Mouse (Mus musculus) liver, embryonic 16.5 days (tissue): Measurements from ENCODE around the gene Pxmp2. TPM values are rescaled to one million over a fixed set of nuclear protein-coding genes. Genes with fewer than 3 reads are reported as not detected.

Source experiments
- ATAC-seq: fragments of 200-750 bp; cut with Nextera tagmentation; 2 replicates; pipeline ENCODE4 v1.8.0; 2017; ENCODE audit warnings: low read depth, mild to moderate bottlenecking, moderate number of reproducible peaks, moderate library complexity
- H3K27ac ChIP-seq: fragments of 300-500 bp; sonication (generic); 2 replicates; pipeline ENCODE4 v1.5.1; 2014; ENCODE audit warnings: mild to moderate bottlenecking, low read length
- H3K27me3 ChIP-seq: fragments of 300-500 bp; sonication (generic); 2 replicates; pipeline ENCODE4 v1.6.1; 2014; ENCODE audit warnings: low read depth, low read length, mixed read lengths; ENCODE audit not compliant: control insufficient read depth, insufficient read depth
- H3K36me3 ChIP-seq: fragments of 300-500 bp; sonication (generic); 2 replicates; pipeline ENCODE4 v1.6.1; 2014; ENCODE audit warnings: mild to moderate bottlenecking; ENCODE audit not compliant: control insufficient read depth, insufficient read depth
- H3K4me1 ChIP-seq: fragments of 300-500 bp; sonication (generic); 2 replicates; pipeline ENCODE4 v1.6.1; 2014; ENCODE audit warnings: low read depth, low read length, mixed read lengths; ENCODE audit not compliant: control insufficient read depth
- H3K4me2 ChIP-seq: fragments of 300-500 bp; sonication (generic); 2 replicates; pipeline ENCODE4 v1.6.1; 2014; ENCODE audit warnings: low read depth, low read length, mixed read lengths
- H3K4me3 ChIP-seq: fragments of 300-500 bp; sonication (generic); 2 replicates; pipeline ENCODE4 v1.5.1; 2014; ENCODE audit warnings: low read depth, mild to moderate bottlenecking, low read length
- H3K9ac ChIP-seq: fragments of 300-500 bp; sonication (generic); 2 replicates; pipeline ENCODE4 v1.6.1; 2014; ENCODE audit warnings: low read depth, low read length
- H3K9me3 ChIP-seq: fragments of 300-500 bp; sonication (generic); replicated peaks from 2 replicates; pipeline ENCODE4 v1.6.1; 2016; ENCODE audit warnings: low read length; ENCODE audit not compliant: control insufficient read depth
- WGBS: fragments of 180-500 bp; shearing (Covaris S2); extraction: QIAGEN DNeasy Blood & Tissue Kit; methylation state at CpG from one replicate; pipeline ENCODE4 v1.1.7; 2014; ENCODE audit not compliant: insufficient replicate concordance; 5-methylcytosine and 5-hydroxymethylcytosine counted together
- polyA plus RNA-seq: library from polyadenylated mRNA; unstranded; fragments of >200 nt; fragmentation: Nextera tagmentation; extraction: Ambion mirVana; gene quantifications from 2 replicates; pipeline ENCODE4 v1.2.1, GENCODE M21; 2015

Gene Pxmp2
- polyA plus RNA-seq, 1 experiment from 2014 or later = 55.6 TPM

DNA sequence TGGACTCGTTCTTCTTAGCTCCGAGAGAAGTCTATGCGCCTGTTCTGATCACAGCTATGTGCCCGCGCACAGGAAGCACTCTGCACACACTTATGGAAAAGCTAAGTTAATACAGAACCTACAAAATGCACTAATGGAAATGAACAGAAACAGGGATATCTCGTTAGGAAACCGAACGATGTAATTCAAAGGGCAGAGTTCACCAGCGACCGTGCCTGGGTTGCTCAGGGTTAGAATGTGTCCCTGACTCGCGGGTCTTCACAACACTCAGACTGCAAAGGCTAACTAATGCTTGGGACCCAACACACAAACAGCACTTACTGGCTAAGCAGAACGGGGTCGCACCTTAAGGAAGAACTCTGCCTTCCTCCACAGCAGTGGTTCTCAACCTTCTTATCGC lies 830 bp downstream of the Pxmp2 start:
- peak overlapping the region; percentile 82 for H3K4me3 ChIP-seq
- under 1% methylated on average over 15 of the region's 15 CpGs for WGBS
- H3K4me1 ChIP-seq = peaks cover 24% of the 10 kb centered on the region
- no peaks in the 10 kb centered on the region for H3K27me3 ChIP-seq
- H3K4me2 ChIP-seq = peak overlapping the region; percentile 98
- H3K9me3 ChIP-seq = no peaks in the 10 kb centered on the region
- ATAC-seq = no peak
- peak overlapping the region; percentile 81 for H3K27ac ChIP-seq
- peaks cover 4% of the 10 kb centered on the region; the same call in 1 of the 2 replicates for H3K36me3 ChIP-seq
- H3K9ac ChIP-seq = peak overlapping the region; percentile 83

GRCm38 (mm10) chr5:110284536-110284935 lies 1.4 kb downstream of the Pxmp2 start:
- H3K36me3 ChIP-seq = no peaks in the 10 kb centered on the region; the same call in 1 of the 2 replicates
- H3K4me1 ChIP-seq = peaks cover 24% of the 10 kb centered on the region
- 2% methylated on average over 4 of the region's 4 CpGs for WGBS
- H3K9ac ChIP-seq = peak overlapping the region; percentile 83
- no peak for ATAC-seq
- H3K4me2 ChIP-seq = peak overlapping the region; percentile 98
- peak overlapping the region; percentile 82 for H3K4me3 ChIP-seq
- H3K27me3 ChIP-seq = no peaks in the 10 kb centered on the region
- H3K27ac ChIP-seq = peak overlapping the region; percentile 81
- no peaks in the 10 kb centered on the region for H3K9me3 ChIP-seq

GRCm38 (mm10) chr5:110281984-110282383 lies 4.0 kb downstream of the Pxmp2 start:
- no peak for ATAC-seq
- Histone ChIP-seq H3K4me3 (no peak overlapping the region), H3K27ac (no peak overlapping the region), H3K4me2 (no peak overlapping the region), H3K9ac (no peak overlapping the region), H3K36me3 (0 out of 2 replicates have a peak, but pooled peaks cover 4% of the 10 kb centered on the region), H3K4me1 (peaks cover 17% of the 10 kb centered on the region), H3K27me3 (no peaks in the 10 kb centered on the region), H3K9me3 (no peaks in the 10 kb centered on the region)
- WGBS = 71% methylated on average over 2 of the region's 2 CpGs

DNA sequence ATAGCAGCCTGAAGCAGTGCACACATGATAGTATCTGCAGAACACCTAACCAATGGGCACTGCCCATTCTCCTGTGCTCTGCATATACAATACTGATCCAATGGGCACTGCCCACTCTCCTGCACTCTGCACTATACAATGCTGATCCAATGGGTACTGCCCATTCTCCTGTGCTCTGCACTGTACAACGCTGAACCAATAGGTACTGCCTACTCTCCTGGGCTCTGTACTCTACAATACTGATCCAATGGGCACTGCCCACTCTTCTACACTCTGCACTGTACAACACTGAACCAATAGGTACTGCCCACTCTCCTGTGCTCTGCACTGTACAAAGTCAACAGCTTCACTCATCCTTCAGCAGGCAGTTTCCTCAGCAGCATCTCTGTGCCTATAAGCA lies 9.1 kb downstream of the Pxmp2 start:
- 78% methylated on average over 1 of the region's 1 CpGs for WGBS
- ATAC-seq = peak; percentile 18; the same call in 1 of the 2 replicates

DNA sequence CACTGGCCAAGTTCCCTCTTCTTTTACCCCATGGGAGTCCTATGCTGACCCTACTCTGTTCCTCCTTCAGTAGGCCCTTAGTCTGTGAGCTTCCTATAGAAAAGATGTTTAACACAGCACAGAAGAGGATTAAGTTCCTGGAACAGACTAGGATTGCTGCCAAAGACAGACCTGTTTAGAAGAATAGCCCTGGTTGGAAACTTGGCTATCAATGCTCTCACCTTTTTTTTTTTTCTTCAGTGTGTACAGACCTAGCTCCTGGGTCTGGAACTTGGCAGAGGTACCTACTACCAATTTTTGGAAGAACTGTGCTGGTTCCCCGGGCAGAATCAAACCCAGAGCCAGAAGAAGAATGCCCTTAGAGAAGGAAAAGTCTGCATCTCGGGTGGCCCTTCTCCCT lies 9.6 kb downstream of the Pxmp2 start:
- no peaks in the 10 kb centered on the region for H3K27me3 ChIP-seq
- no peaks in the 10 kb centered on the region for H3K9me3 ChIP-seq
- WGBS = 68% methylated on average over 2 of the region's 2 CpGs
- H3K4me1 ChIP-seq = peaks cover 12% of the 10 kb centered on the region
- no peak for ATAC-seq
- no peak overlapping the region for H3K9ac ChIP-seq
- H3K4me3 ChIP-seq = no peak overlapping the region
- 0 out of 2 replicates have a peak, but pooled peaks cover 4% of the 10 kb centered on the region for H3K36me3 ChIP-seq
- no peak overlapping the region for H3K27ac ChIP-seq
- H3K4me2 ChIP-seq = no peak overlapping the region

More for the DNA sequence above, 9.1 kb downstream of the Pxmp2 start:
- Histone ChIP-seq H3K9me3 (no peaks in the 10 kb centered on the region), H3K9ac (no peak overlapping the region), H3K27ac (no peak overlapping the region), H3K4me1 (peaks cover 12% of the 10 kb centered on the region), H3K4me2 (no peak overlapping the region), H3K27me3 (no peaks in the 10 kb centered on the region), H3K4me3 (no peak overlapping the region), H3K36me3 (0 out of 2 replicates have a peak, but pooled peaks cover 4% of the 10 kb centered on the region)

- no peak overlapping the region for H3K4me3 ChIP-seq
- H3K9ac ChIP-seq = no peak overlapping the region
- no peaks in the 10 kb centered on the region for H3K27me3 ChIP-seq
- H3K27ac ChIP-seq = no peak overlapping the region
- no peak overlapping the region for H3K4me2 ChIP-seq
- H3K9me3 ChIP-seq = no peaks in the 10 kb centered on the region
- no peak for ATAC-seq
- 69% methylated on average over 2 of the region's 2 CpGs for WGBS
- H3K4me1 ChIP-seq = peaks cover 12% of the 10 kb centered on the region
- 0 out of 2 replicates have a peak, but pooled peaks cover 4% of the 10 kb centered on the region for H3K36me3 ChIP-seq
These were observed 11.1 kb downstream of the Pxmp2 start for GRCm38 (mm10) chr5:110274846-110275245.

GRCm38 (mm10) chr5:110274147-110274546 lies 11.8 kb downstream of the Pxmp2 start:
- 62% methylated on average over 4 of the region's 4 CpGs for WGBS
- Histone ChIP-seq H3K9me3 (no peaks in the 10 kb centered on the region), H3K4me2 (no peak overlapping the region), H3K27ac (no peak overlapping the region), H3K4me3 (no peak overlapping the region), H3K4me1 (peaks cover 12% of the 10 kb centered on the region), H3K36me3 (0 out of 2 replicates have a peak, but pooled peaks cover 4% of the 10 kb centered on the region), H3K9ac (no peak overlapping the region), H3K27me3 (no peaks in the 10 kb centered on the region)
- ATAC-seq = peak; percentile 39; the same call in 1 of the 2 replicates

GRCm38 (mm10) chr5:110270242-110270641 lies 15.7 kb downstream of the Pxmp2 start:
- Histone ChIP-seq H3K9me3 (no peaks in the 10 kb centered on the region), H3K4me2 (no peak overlapping the region), H3K27ac (no peak overlapping the region), H3K4me1 (peaks cover 20% of the 10 kb centered on the region), H3K9ac (no peak overlapping the region; the same call in 1 of the 2 replicates), H3K36me3 (peaks cover 7% of the 10 kb centered on the region), H3K4me3 (no peak overlapping the region), H3K27me3 (no peaks in the 10 kb centered on the region)
- WGBS = 87% methylated on average over 6 of the region's 6 CpGs
- no peak for ATAC-seq

- Histone ChIP-seq H3K27ac (peak within 1 kb of the TSS; percentile 42; the same call in 1 of the 2 replicates), H3K4me1 (peaks cover 15% of the 10 kb centered on the region), H3K4me2 (peak within 1 kb of the TSS; percentile 92), H3K27me3 (no peaks in the 10 kb centered on the region), H3K4me3 (peak within 1 kb of the TSS; percentile 90), H3K36me3 (peaks cover 15% of the 10 kb centered on the region), H3K9me3 (no peaks in the 10 kb centered on the region), H3K9ac (peak within 1 kb of the TSS; percentile 82)
- under 1% methylated on average over 62 of the region's 66 CpGs for WGBS
- ATAC-seq = peak; percentile 89
These were observed 16.6 kb downstream of the Pxmp2 start, which contains the start of gene Pgam5 for GRCm38 (mm10) chr5:110269141-110270101. Gene Pgam5 (minus strand): TSS chr5:110269913.
